Mouse (Mus musculus) gastrocnemius, adult 2 months (tissue): Measurements from ENCODE around the gene Krt75. TPM values are rescaled to one million over a fixed set of nuclear protein-coding genes. Genes with fewer than 3 reads are reported as not detected.
"Not testable (repeated sequence)": the region's sequence is repeated elsewhere in the genome, so short reads cannot be mapped to it uniquely, and the experiment has no call there.

Experiments used
- DNase-seq: peaks from one replicate; pipeline ENCODE4 v3.0.0; 2022
- H3K27ac ChIP-seq: fragments of 200-600 bp; 2 replicates; pipeline ENCODE4 v1.8.1; 2022; ENCODE audit warnings: mild to moderate bottlenecking
- H3K4me3 ChIP-seq: fragments of 200-600 bp; 2 replicates; pipeline ENCODE4 v1.8.1; 2022; ENCODE audit warnings: mild to moderate bottlenecking, moderate library complexity
- CTCF ChIP-seq: fragments of 200-600 bp; IDR thresholded peaks from 2 replicates; pipeline ENCODE4 v1.8.1; 2022; ENCODE audit warnings: antibody characterized with exemption, mild to moderate bottlenecking, moderate library complexity
- intact Hi-C: fragments of 180-260 bp; cut with DNase I; formaldehyde crosslinking; loops from one replicate; pipeline ENCODE4 v1.15.1; 2025
- microRNA-seq: library from miRNA; unstranded; fragments of <30 nt; microRNA quantifications from one replicate; pipeline ENCODE4 v1.2.0, GENCODE M21; 2021
- total RNA-seq, 2 experiments: library from RNA; stranded (reverse); gene quantifications; 2 replicates each; pipeline ENCODE4 v1.2.3; 2021

Gene Krt75
- total RNA-seq, 2 experiments from 2014 or later: not detected

- DNase-seq: no peak
- H3K27ac ChIP-seq: no peak overlapping the region
- intact Hi-C loops: no loop called here
- TF ChIP-seq CTCF: no peak
- no peak overlapping the region for H3K4me3 ChIP-seq
Measured at GRCm38 (mm10) chr15:101544478-101544877, 29.2 kb downstream of the Krt75 start.

GRCm38 (mm10) chr15:101542543-101542942, 31.2 kb downstream of the Krt75 start:
- intact Hi-C loops: no loop called here
- no peak for TF ChIP-seq CTCF
- H3K27ac ChIP-seq: no peak overlapping the region
- no peak overlapping the region for H3K4me3 ChIP-seq
- no peak for DNase-seq

- Histone ChIP-seq H3K27ac (no peak overlapping the region), H3K4me3 (no peak overlapping the region)
- TF ChIP-seq CTCF: no peak
- DNase-seq: no peak
- intact Hi-C loops: no loop called here
Measured at GRCm38 (mm10) chr15:101538580-101538900, 35.2 kb downstream of the Krt75 start.

- intact Hi-C loops: no loop called here
- no peak for DNase-seq
- TF ChIP-seq CTCF: peak; percentile 13; the same call in 1 of the 2 replicates
Measured at GRCm38 (mm10) chr15:101537864-101538579, 35.7 kb downstream of the Krt75 start.

GRCm38 (mm10) chr15:101536054-101536850, 37.5 kb downstream of the Krt75 start:
- DNase-seq: no peak
- no peak for TF ChIP-seq CTCF
- H3K27ac ChIP-seq: no peak overlapping the region
- intact Hi-C loops: no loop called here
- no peak overlapping the region for H3K4me3 ChIP-seq

More at GRCm38 (mm10) chr15:101537864-101538579, 35.7 kb downstream of the Krt75 start:
- H3K4me3 ChIP-seq: no peak overlapping the region
- H3K27ac ChIP-seq: no peak overlapping the region

GRCm38 (mm10) chr15:101532720-101533119, 41.0 kb downstream of the Krt75 start, which contains the start of gene Krt84:
Krt84 (minus strand) TSS chr15:101532820.
- intact Hi-C loops: no loop called here
- no peak within 1 kb of the TSS for H3K4me3 ChIP-seq
- TF ChIP-seq CTCF: no peak
- H3K27ac ChIP-seq: no peak within 1 kb of the TSS
- no peak for DNase-seq

GRCm38 (mm10) chr15:101522556-101523232, 51.0 kb downstream of the Krt75 start:
- Histone ChIP-seq H3K27ac (no peak overlapping the region), H3K4me3 (no peak overlapping the region)
- no peak for TF ChIP-seq CTCF
- DNase-seq: no peak
- intact Hi-C loops: no loop called here

GRCm38 (mm10) chr15:101519792-101520191, 53.9 kb downstream of the Krt75 start:
- peak; percentile 83 for DNase-seq
- peak; percentile 93 for TF ChIP-seq CTCF

GRCm38 (mm10) chr15:101517161-101517560, 56.5 kb downstream of the Krt75 start, which contains the start of gene Gm49425:
Gm49425 (minus strand) TSS chr15:101517261.
- DNase-seq, H3K27ac ChIP-seq, H3K4me3 ChIP-seq, intact Hi-C loops: not testable (repeated sequence)

More at GRCm38 (mm10) chr15:101519792-101520191, 53.9 kb downstream of the Krt75 start:
- intact Hi-C loops: loop anchor here (1.0 to 2.0 kb wide), 4 partner anchors 179 to 545 kb away; no protein-coding TSS in a partner anchor
- Histone ChIP-seq H3K4me3 (no peak overlapping the region), H3K27ac (no peak overlapping the region)

Small RNA genes within 50 kb of the gene (microRNA-seq; reads per million reads assigned to microRNA genes)
- gene Gm44393 (not detected), gene Gm44460 (not detected)

Other genes starting within 250 kb of the Krt75 start
- gene Krt80, start 203.7 kb downstream of the Krt75 start, total RNA-seq: 1 to 10 TPM; 1.6 to 2.5 TPM
- not detected for gene Krt7, start 162.9 kb downstream of the Krt75 start, total RNA-seq
- not detected for gene Krt87, start 135.1 kb downstream of the Krt75 start, total RNA-seq
- gene Krt88, start 126.2 kb downstream of the Krt75 start, total RNA-seq: not detected
- not detected for gene Krt81, start 110.2 kb downstream of the Krt75 start, total RNA-seq
- gene Krt86, start 100.4 kb downstream of the Krt75 start, total RNA-seq: not detected
- not detected for gene Krt83, start 82.4 kb downstream of the Krt75 start, total RNA-seq
- not detected for gene Gm49425, start 56.6 kb downstream of the Krt75 start, total RNA-seq
- not detected for gene Krt84, start 41.1 kb downstream of the Krt75 start, total RNA-seq
- not detected for gene Krt82, start 23.2 kb downstream of the Krt75 start, total RNA-seq
- not detected for gene Krt90, start 11.0 kb downstream of the Krt75 start, total RNA-seq
- not detected for gene Gm5414, start 54.3 kb upstream of the Krt75 start, total RNA-seq
- not detected for gene Gm5478, start 73.5 kb upstream of the Krt75 start, total RNA-seq
- not detected for gene Krt6b, start 106.4 kb upstream of the Krt75 start, total RNA-seq
- not detected for gene Krt6a, start 120.4 kb upstream of the Krt75 start, total RNA-seq
- not detected for gene Krt5, start 139.0 kb upstream of the Krt75 start, total RNA-seq
- not detected for gene Krt71, start 169.2 kb upstream of the Krt75 start, total RNA-seq
- gene Krt72, start 212.6 kb upstream of the Krt75 start, total RNA-seq: not detected
- gene Krt73, start 228.4 kb upstream of the Krt75 start, total RNA-seq: not detected
- not detected for gene Krt2, start 244.3 kb upstream of the Krt75 start, total RNA-seq